Mouse (Mus musculus) urinary bladder, postnatal 10 days (tissue): ENCODE data around the gene Gm37240.

ENCODE experiments used
- DNase-seq: peaks from one replicate; pipeline ENCODE4 v3.0.0; 2022; ENCODE audit warnings: low spot score

Gene Gm37240

GRCm38 (mm10) chr3:84944933-84945332 is 942.4 kb downstream of the Gm37240 start:
- DNase-seq = no peak

- DNase-seq = no peak
Observed at GRCm38 (mm10) chr3:84937360-84938355, 949.7 kb downstream of the Gm37240 start.

GRCm38 (mm10) chr3:84936956-84937355 is 950.4 kb downstream of the Gm37240 start:
- no peak for DNase-seq

- no peak for DNase-seq
Observed at GRCm38 (mm10) chr3:84936252-84936651, 951.1 kb downstream of the Gm37240 start.

GRCm38 (mm10) chr3:84935729-84936128 is 951.6 kb downstream of the Gm37240 start:
- DNase-seq = no peak

- no peak for DNase-seq
Observed at GRCm38 (mm10) chr3:84930683-84931082, 956.6 kb downstream of the Gm37240 start.

GRCm38 (mm10) chr3:84929171-84929570 is 958.1 kb downstream of the Gm37240 start:
- no peak for DNase-seq

GRCm38 (mm10) chr3:84927901-84928300 is 959.4 kb downstream of the Gm37240 start:
- no peak for DNase-seq

GRCm38 (mm10) chr3:84927168-84927794 is 960.0 kb downstream of the Gm37240 start:
- DNase-seq = no peak

GRCm38 (mm10) chr3:84926140-84926539 is 961.2 kb downstream of the Gm37240 start:
- no peak for DNase-seq

- DNase-seq = no peak
Observed at GRCm38 (mm10) chr3:84925229-84925628, 962.1 kb downstream of the Gm37240 start.

GRCm38 (mm10) chr3:84923670-84924069 is 963.6 kb downstream of the Gm37240 start:
- no peak for DNase-seq

GRCm38 (mm10) chr3:84923256-84923655 is 964.1 kb downstream of the Gm37240 start:
- DNase-seq = no peak

- DNase-seq = no peak
Observed at GRCm38 (mm10) chr3:84921704-84922420, 965.5 kb downstream of the Gm37240 start.

- no peak for DNase-seq
Observed at GRCm38 (mm10) chr3:84917903-84918679, 969.2 kb downstream of the Gm37240 start.

GRCm38 (mm10) chr3:84914284-84914683 is 973.0 kb downstream of the Gm37240 start:
- DNase-seq = no peak

GRCm38 (mm10) chr3:84906528-84906927 is 980.8 kb downstream of the Gm37240 start:
- DNase-seq = no peak

- no peak for DNase-seq
Observed at GRCm38 (mm10) chr3:84897952-84898351, 989.4 kb downstream of the Gm37240 start.

- no peak for DNase-seq
Observed at GRCm38 (mm10) chr3:84890983-84891382, 996.3 kb downstream of the Gm37240 start.

GRCm38 (mm10) chr3:84889648-84890047 is 997.7 kb downstream of the Gm37240 start:
- DNase-seq = no peak

- DNase-seq = no peak
Observed at GRCm38 (mm10) chr3:84883817-84884483, 1003.4 kb downstream of the Gm37240 start.
